Mouse (Mus musculus) midbrain, embryonic 11.5 days (tissue): ENCODE measurements at regions not wholly inside any gene's neighbourhood (a gene's known extent, or its start where the extent isn't known, plus 50 kb on each side); places are given as distances from the start of the nearest gene placed in this dataset.
A peak's percentile ranks its signal among the peaks of the same experiment; 100 is the strongest.

Experiments used
- ATAC-seq: fragments of 200-750 bp; cut with Nextera tagmentation; 2 replicates; pipeline ENCODE4 v1.8.0; 2017; ENCODE audit warnings: moderate TSS enrichment, moderate library complexity; ENCODE audit not compliant: low FRiP score
- DNase-seq: peaks from one replicate; pipeline ENCODE4 v3.0.0; 2015; ENCODE audit warnings: low spot score; ENCODE audit errors: missing footprints
- H3K27ac ChIP-seq: fragments of 300-500 bp; sonication (generic); 2 replicates; pipeline ENCODE4 v1.5.1; 2014; ENCODE audit warnings: low read depth, low read length
- H3K27me3 ChIP-seq: fragments of 300-500 bp; sonication (generic); 2 replicates; pipeline ENCODE4 v1.6.1; 2014; ENCODE audit warnings: mild to moderate bottlenecking, low read length, moderate library complexity, mixed read lengths; ENCODE audit not compliant: control insufficient read depth, insufficient read depth
- H3K36me3 ChIP-seq: fragments of 300-500 bp; sonication (generic); 2 replicates; pipeline ENCODE4 v1.6.1; 2014; ENCODE audit warnings: mild to moderate bottlenecking, low read length, moderate library complexity, mixed read lengths; ENCODE audit not compliant: control insufficient read depth, insufficient read depth
- H3K4me1 ChIP-seq: fragments of 300-500 bp; sonication (generic); 2 replicates; pipeline ENCODE4 v1.6.1; 2014; ENCODE audit warnings: low read length; ENCODE audit not compliant: control insufficient read depth, insufficient read depth
- H3K4me2 ChIP-seq: fragments of 300-500 bp; sonication (generic); 2 replicates; pipeline ENCODE4 v1.6.1; 2014; ENCODE audit warnings: mild to moderate bottlenecking, moderate library complexity
- H3K4me3 ChIP-seq: fragments of 300-500 bp; sonication (generic); 2 replicates; pipeline ENCODE4 v1.5.1; 2014; ENCODE audit warnings: low read depth, low read length
- H3K9ac ChIP-seq: fragments of 300-500 bp; sonication (generic); 2 replicates; pipeline ENCODE4 v1.6.1; 2014; ENCODE audit warnings: low read length
- H3K9me3 ChIP-seq: fragments of 300-500 bp; sonication (generic); 2 replicates; pipeline ENCODE4 v1.6.1; 2016; ENCODE audit warnings: low read length; ENCODE audit not compliant: control insufficient read depth
- WGBS: fragments of 180-500 bp; shearing (Covaris S2); extraction: QIAGEN DNeasy Blood & Tissue Kit; methylation state at CpG from one replicate; pipeline ENCODE4 v1.1.7; 2014; 5-methylcytosine and 5-hydroxymethylcytosine counted together

GRCm38 (mm10) chr14:92372885-92373284 is 1517.6 kb downstream of the Pcdh9 start:
- ATAC-seq (no peak), DNase-seq (peak; percentile 68)
- Histone ChIP-seq H3K27me3 (no peaks in the 10 kb centered on the region), H3K27ac (no peak overlapping the region), H3K9me3 (no peaks in the 10 kb centered on the region), H3K4me3 (no peak overlapping the region), H3K4me2 (no peak overlapping the region), H3K9ac (no peak overlapping the region), H3K4me1 (no peaks in the 10 kb centered on the region), H3K36me3 (no peaks in the 10 kb centered on the region)
- WGBS, result 86% methylated on average over 4 of the region's 4 CpGs

GRCm38 (mm10) chr14:92372446-92372845 is 1518.0 kb downstream of the Pcdh9 start:
- 89% methylated on average over 3 of the region's 3 CpGs for WGBS
- H3K27me3 ChIP-seq, result no peaks in the 10 kb centered on the region
- DNase-seq (peak; percentile 47), ATAC-seq (peak; percentile 54; the same call in 1 of the 2 replicates)
- H3K36me3 ChIP-seq, result no peaks in the 10 kb centered on the region
- no peaks in the 10 kb centered on the region for H3K9me3 ChIP-seq
- no peak overlapping the region for H3K9ac ChIP-seq
- H3K4me2 ChIP-seq, result no peak overlapping the region
- no peak overlapping the region for H3K27ac ChIP-seq
- H3K4me3 ChIP-seq, result no peak overlapping the region
- no peaks in the 10 kb centered on the region for H3K4me1 ChIP-seq
